Mouse (Mus musculus) kidney, embryonic 15.5 days (tissue): ENCODE data around the gene Trabd2b. TPM values are rescaled to one million over a fixed set of nuclear protein-coding genes. Genes with fewer than 3 reads are reported as not detected.

ENCODE experiments used
- ATAC-seq: fragments of 200-750 bp; cut with Nextera tagmentation; replicated peaks from 2 replicates; pipeline ENCODE4 v1.8.0; 2017; ENCODE audit warnings: moderate TSS enrichment; ENCODE audit not compliant: low FRiP score
- H3K27ac ChIP-seq: fragments of 300-500 bp; sonication (generic); 2 replicates; pipeline ENCODE4 v1.5.1; 2015; ENCODE audit warnings: mild to moderate bottlenecking, inconsistent platforms
- H3K27me3 ChIP-seq: fragments of 300-500 bp; sonication (generic); 2 replicates; pipeline ENCODE4 v1.6.1; 2015; ENCODE audit warnings: inconsistent platforms
- H3K36me3 ChIP-seq: fragments of 300-500 bp; sonication (generic); 2 replicates; pipeline ENCODE4 v1.6.1; 2015; ENCODE audit warnings: inconsistent platforms
- H3K4me1 ChIP-seq: fragments of 300-500 bp; sonication (generic); 2 replicates; pipeline ENCODE4 v1.6.1; 2015; ENCODE audit warnings: inconsistent platforms
- H3K4me2 ChIP-seq: fragments of 300-500 bp; sonication (generic); 2 replicates; pipeline ENCODE4 v1.6.1; 2015; ENCODE audit warnings: moderate library complexity, mild to moderate bottlenecking, inconsistent platforms
- H3K4me3 ChIP-seq: fragments of 300-500 bp; sonication (generic); replicated peaks from 2 replicates; pipeline ENCODE4 v1.5.1; 2015; ENCODE audit warnings: mild to moderate bottlenecking, inconsistent platforms
- H3K9ac ChIP-seq: fragments of 300-500 bp; sonication (generic); 2 replicates; pipeline ENCODE4 v1.6.1; 2015; ENCODE audit warnings: mild to moderate bottlenecking, inconsistent platforms
- H3K9me3 ChIP-seq: fragments of 300-500 bp; sonication (generic); replicated peaks from 2 replicates; pipeline ENCODE4 v1.6.1; 2016; ENCODE audit warnings: inconsistent platforms
- whole genome bisulfite sequencing: fragments of 180-500 bp; shearing (Covaris S2); methylation state at CpG from one replicate; pipeline ENCODE4 v1.1.7; 2015; ENCODE audit warnings: mixed read lengths; 5-methylcytosine and 5-hydroxymethylcytosine counted together
- polyA plus RNA-seq: library from polyadenylated mRNA; unstranded; fragments of >200 nt; fragmentation: Nextera tagmentation; extraction: Ambion mirVana; gene quantifications from 2 replicates; pipeline ENCODE4 v1.2.1, GENCODE M21; 2015

The Trabd2b gene
- polyA plus RNA-seq, 1 experiment from 2014 or later = 4.9 TPM

DNA sequence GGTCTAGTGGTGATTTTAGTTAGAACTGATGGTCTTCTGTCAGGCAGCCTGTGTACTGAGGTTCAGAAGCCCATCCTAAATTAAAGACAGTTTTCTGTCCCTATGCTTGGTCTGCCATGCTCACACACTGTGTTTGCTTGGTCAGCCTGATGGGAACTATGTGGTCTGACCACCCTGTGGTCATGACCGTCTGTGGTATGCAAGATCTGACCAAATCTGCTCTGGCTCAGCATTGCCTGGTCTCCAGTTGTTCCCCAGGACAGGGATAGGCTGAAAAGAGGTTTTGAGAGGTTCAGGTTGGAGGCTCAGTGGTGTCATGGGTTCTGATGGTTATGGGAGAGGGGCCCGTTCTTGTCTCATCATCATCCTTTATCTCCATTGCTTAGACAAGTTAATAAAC is 13.6 kb downstream of the Trabd2b start:
- no peak overlapping the region for H3K9ac ChIP-seq
- no peaks in the 10 kb centered on the region for H3K9me3 ChIP-seq
- H3K4me1 ChIP-seq = peaks cover 11% of the 10 kb centered on the region; the same call in 1 of the 2 replicates
- WGBS = 88% methylated on average over 2 of the region's 2 CpGs
- peaks cover 5% of the 10 kb centered on the region; the same call in 1 of the 2 replicates for H3K27me3 ChIP-seq
- no peaks in the 10 kb centered on the region; the same call in 1 of the 2 replicates for H3K36me3 ChIP-seq
- no peak overlapping the region for H3K4me2 ChIP-seq
- no peak overlapping the region for H3K4me3 ChIP-seq
- ATAC-seq = no peak
- H3K27ac ChIP-seq = no peak overlapping the region

DNA sequence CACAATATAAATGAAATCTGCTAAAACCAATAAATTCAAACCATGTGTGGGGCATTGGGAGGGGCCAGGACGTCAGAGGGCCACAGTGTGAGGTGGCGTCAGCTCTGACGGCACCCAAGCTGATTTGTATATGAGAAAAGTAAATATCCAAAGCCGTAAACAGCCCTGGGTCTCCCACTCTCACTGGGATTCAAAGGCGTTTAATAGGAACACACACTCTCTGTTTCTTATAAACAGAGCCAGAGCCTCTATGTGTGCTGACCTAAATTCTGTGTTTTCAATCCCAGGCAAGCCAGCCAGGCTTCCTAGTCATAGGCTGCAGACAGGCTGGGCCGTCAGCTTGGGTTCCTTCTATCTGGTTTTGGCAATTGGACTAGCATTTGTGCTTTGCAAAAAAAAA is 16.6 kb downstream of the Trabd2b start:
- no peak overlapping the region for H3K27ac ChIP-seq
- no peak overlapping the region for H3K4me3 ChIP-seq
- no peak overlapping the region for H3K9ac ChIP-seq
- WGBS = 51% methylated on average over 6 of the region's 6 CpGs
- H3K9me3 ChIP-seq = no peaks in the 10 kb centered on the region
- H3K4me1 ChIP-seq = peaks cover 5% of the 10 kb centered on the region; the same call in 1 of the 2 replicates
- no peak overlapping the region for H3K4me2 ChIP-seq
- no peaks in the 10 kb centered on the region for H3K27me3 ChIP-seq
- H3K36me3 ChIP-seq = no peaks in the 10 kb centered on the region; the same call in 1 of the 2 replicates
- no peak for ATAC-seq

DNA sequence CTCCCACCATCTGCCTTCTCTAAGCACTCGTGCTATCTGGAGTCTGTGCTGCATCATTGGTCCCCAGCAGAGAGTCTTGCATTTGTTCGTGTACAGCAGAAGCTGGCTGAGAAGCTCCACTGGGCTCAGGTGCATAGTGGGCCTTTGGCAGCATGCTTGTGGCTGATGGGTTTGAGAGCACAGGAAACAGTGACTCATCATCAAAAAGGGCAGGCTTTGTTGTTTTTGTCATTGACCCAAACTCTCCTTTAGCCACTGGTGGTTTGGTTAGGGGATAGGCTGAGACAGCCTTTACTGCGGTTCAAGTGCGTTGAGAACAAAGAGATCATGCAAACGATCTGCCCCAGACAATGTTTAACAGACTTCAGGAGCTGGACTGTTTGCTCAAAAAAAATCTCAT is 19.3 kb downstream of the Trabd2b start:
- H3K36me3 ChIP-seq = no peaks in the 10 kb centered on the region
- no peak for ATAC-seq
- no peak overlapping the region for H3K4me3 ChIP-seq
- no peaks in the 10 kb centered on the region for H3K9me3 ChIP-seq
- H3K27me3 ChIP-seq = no peaks in the 10 kb centered on the region
- H3K4me1 ChIP-seq = peaks cover 5% of the 10 kb centered on the region; the same call in 1 of the 2 replicates
- no peak overlapping the region for H3K9ac ChIP-seq
- 22% methylated on average over 5 of the region's 5 CpGs for WGBS
- H3K27ac ChIP-seq = no peak overlapping the region
- no peak overlapping the region for H3K4me2 ChIP-seq

DNA sequence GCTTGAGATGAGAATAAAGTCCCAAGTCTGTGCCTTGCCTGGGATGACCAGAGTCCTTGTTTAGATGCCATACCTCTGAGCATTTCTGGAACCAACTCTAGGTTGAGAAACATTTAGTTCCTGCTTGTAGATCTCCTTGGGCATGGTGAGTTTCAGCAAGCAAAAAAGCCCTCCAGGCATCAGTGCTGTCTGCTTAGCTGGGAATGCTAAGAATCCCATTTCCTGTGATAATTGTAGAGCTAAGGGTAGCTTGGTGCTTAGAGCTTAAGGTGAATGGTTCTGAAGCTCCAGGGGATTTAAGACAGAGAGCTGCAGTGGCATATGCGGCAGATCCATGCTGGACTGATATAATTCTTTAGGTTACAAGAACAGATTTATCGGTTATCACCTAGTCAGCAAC is 26.2 kb downstream of the Trabd2b start:
- no peak overlapping the region for H3K27ac ChIP-seq
- H3K9me3 ChIP-seq = no peaks in the 10 kb centered on the region
- no peak overlapping the region for H3K4me2 ChIP-seq
- no peaks in the 10 kb centered on the region for H3K36me3 ChIP-seq
- no peak overlapping the region for H3K4me3 ChIP-seq
- 0 out of 2 replicates have a peak, but pooled peaks cover 5% of the 10 kb centered on the region for H3K4me1 ChIP-seq
- no peak for ATAC-seq
- H3K9ac ChIP-seq = no peak overlapping the region
- 90% methylated on average over 2 of the region's 2 CpGs for WGBS
- H3K27me3 ChIP-seq = no peaks in the 10 kb centered on the region

DNA sequence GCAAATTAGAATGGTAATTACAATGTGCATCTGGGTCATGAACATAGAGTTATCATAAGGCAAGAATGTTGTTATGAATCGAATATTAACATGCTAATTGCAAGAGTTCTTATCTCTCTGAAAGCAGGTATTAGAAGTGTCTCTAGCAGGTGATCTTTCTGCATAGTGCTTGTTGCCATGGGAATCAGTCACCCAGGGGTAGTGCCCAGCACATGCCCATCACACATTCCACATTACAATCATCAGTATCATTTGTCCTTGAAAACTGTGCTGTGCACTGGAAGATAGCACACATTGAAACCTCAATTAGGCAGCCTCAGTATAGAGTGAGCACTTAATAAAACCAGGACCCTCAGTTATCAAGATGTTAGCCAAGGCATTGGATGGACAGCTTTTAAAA is 26.9 kb downstream of the Trabd2b start:
- Histone ChIP-seq H3K9ac (no peak overlapping the region), H3K27me3 (no peaks in the 10 kb centered on the region), H3K4me2 (no peak overlapping the region), H3K4me3 (no peak overlapping the region), H3K36me3 (no peaks in the 10 kb centered on the region), H3K27ac (no peak overlapping the region), H3K9me3 (no peaks in the 10 kb centered on the region), H3K4me1 (0 out of 2 replicates have a peak, but pooled peaks cover 5% of the 10 kb centered on the region)
- no peak for ATAC-seq
- 82% methylated on average over 1 of the region's 1 CpGs for WGBS

DNA sequence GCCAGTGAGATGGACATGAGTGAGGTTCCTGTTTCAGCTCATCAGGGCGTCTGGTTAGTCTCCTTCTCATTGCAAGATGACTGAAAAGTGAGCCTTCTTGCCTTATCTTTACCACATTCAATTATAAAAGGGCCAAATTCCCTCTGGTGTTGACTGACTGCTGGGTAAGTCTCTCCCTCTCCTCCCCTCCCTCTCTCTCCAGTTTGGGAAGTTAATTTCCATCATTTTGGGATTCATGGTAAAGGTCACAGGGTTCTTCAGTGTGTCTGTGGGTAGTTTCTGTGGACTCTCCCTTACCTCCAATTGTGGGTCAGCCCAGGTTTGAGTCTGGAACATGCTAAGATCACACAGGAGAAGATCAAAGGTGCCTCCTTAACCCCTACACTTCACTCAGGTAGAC is 28.2 kb downstream of the Trabd2b start:
- ATAC-seq = no peak
- H3K27me3 ChIP-seq = no peaks in the 10 kb centered on the region
- 74% methylated on average over 1 of the region's 1 CpGs for WGBS
- no peak overlapping the region for H3K4me3 ChIP-seq
- H3K9me3 ChIP-seq = no peaks in the 10 kb centered on the region
- H3K4me1 ChIP-seq = 0 out of 2 replicates have a peak, but pooled peaks cover 5% of the 10 kb centered on the region
- no peaks in the 10 kb centered on the region for H3K36me3 ChIP-seq
- no peak overlapping the region for H3K27ac ChIP-seq
- H3K9ac ChIP-seq = no peak overlapping the region
- H3K4me2 ChIP-seq = no peak overlapping the region

DNA sequence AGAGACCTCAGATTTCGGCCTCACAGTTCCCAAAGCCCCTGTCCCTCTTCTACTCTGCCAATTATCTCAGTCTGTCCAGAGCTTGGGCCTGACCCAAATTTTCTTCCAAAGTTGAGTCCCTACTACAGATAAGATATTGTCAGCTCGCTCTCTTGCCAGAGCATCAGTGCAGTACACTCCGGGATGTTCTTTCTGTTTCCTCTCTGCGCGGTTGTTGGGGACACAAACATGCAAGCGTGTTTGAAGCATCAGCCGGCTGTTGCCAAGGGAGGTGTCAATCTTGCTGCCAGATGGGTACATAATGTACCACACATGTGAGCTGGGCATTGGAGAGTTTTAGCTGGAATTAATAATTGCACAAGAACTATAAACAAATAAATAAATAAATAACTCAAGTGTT is 28.9 kb downstream of the Trabd2b start:
- ATAC-seq = no peak
- no peak overlapping the region for H3K27ac ChIP-seq

DNA sequence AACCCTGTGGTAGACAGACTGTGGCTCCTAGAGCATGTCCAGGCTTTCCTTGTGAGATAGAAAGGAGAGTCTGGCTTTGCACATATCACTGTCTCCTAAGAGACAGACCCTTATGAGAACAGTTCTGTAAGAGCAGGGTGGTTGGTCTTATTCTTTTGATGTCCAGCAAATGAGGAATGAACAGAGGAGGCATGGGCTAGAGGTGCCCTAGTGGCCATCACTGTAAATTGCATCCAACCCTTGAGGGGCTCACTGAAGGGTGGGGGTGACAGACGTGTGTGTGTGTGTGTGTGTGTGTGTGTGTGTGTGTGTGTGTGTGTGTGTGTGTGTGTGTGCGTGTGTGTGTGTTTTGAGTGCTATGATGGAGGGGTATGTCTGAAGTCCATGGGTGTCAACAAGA is 32.2 kb downstream of the Trabd2b start:
- no peak; the same call in 1 of the 2 replicates for ATAC-seq
- WGBS = 52% methylated on average over 2 of the region's 2 CpGs
- no peak overlapping the region for H3K27ac ChIP-seq
- no peaks in the 10 kb centered on the region for H3K9me3 ChIP-seq
- peaks cover 5% of the 10 kb centered on the region; the same call in 1 of the 2 replicates for H3K4me1 ChIP-seq
- H3K9ac ChIP-seq = no peak overlapping the region
- H3K4me2 ChIP-seq = no peak overlapping the region
- no peaks in the 10 kb centered on the region for H3K36me3 ChIP-seq
- no peaks in the 10 kb centered on the region for H3K27me3 ChIP-seq
- no peak overlapping the region for H3K4me3 ChIP-seq

More for the DNA sequence above, 28.9 kb downstream of the Trabd2b start:
- H3K36me3 ChIP-seq = no peaks in the 10 kb centered on the region
- no peak overlapping the region for H3K4me2 ChIP-seq
- no peak overlapping the region for H3K9ac ChIP-seq
- H3K27me3 ChIP-seq = no peaks in the 10 kb centered on the region
- 0 out of 2 replicates have a peak, but pooled peaks cover 5% of the 10 kb centered on the region for H3K4me1 ChIP-seq
- no peaks in the 10 kb centered on the region for H3K9me3 ChIP-seq
- H3K4me3 ChIP-seq = no peak overlapping the region
- 86% methylated on average over 7 of the region's 7 CpGs for WGBS

DNA sequence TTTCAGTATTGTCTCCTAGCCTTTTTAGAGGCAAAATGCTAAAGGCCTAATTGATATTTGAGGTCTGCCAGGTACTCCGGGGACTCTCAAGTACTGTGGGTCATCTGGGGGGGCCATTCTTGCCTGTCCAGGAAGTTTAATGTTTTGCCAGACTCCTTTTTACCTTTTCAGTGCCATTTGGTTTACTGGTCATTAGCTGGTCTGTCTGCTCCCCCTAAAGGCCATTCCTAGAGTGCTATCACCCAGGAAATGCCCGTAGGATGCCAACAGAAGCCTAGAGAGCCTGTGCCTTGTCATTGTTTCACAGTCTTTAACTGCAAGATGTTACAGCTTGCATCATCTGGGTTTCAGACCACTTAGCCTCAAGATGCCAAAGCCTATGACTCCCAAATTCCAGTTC is 35.7 kb downstream of the Trabd2b start:
- H3K27me3 ChIP-seq = no peaks in the 10 kb centered on the region
- H3K27ac ChIP-seq = no peak overlapping the region
- H3K4me3 ChIP-seq = no peak overlapping the region
- 0 out of 2 replicates have a peak, but pooled peaks have one; percentile 29 for ATAC-seq
- no peaks in the 10 kb centered on the region for H3K36me3 ChIP-seq
- no peak overlapping the region for H3K9ac ChIP-seq
- H3K9me3 ChIP-seq = no peaks in the 10 kb centered on the region
- no peaks in the 10 kb centered on the region; the same call in 1 of the 2 replicates for H3K4me1 ChIP-seq
- 29% methylated on average over 2 of the region's 2 CpGs for WGBS
- no peak overlapping the region for H3K4me2 ChIP-seq

DNA sequence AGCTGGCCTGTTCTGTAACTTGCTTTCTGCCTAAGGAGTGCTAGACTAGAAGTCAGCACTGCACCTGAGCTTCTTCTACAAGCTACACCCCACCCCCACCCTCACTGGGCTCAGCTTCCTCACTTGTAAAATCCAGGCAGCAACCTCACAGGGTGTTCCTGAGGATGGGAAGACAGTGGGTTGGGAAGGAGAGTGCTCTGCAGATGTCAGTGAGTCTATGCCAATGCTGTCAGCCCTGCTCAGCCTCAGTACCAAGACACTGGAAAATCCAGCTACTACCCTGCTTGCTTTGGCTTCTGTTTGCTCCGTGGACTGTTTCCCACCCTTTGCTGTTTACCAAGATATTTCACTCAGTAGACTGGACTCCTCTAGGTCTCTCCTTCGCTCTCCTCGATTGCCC is 36.1 kb downstream of the Trabd2b start:
- 77% methylated on average over 3 of the region's 3 CpGs for WGBS
- Histone ChIP-seq H3K27me3 (no peaks in the 10 kb centered on the region), H3K27ac (no peak overlapping the region), H3K9me3 (no peaks in the 10 kb centered on the region), H3K4me2 (no peak overlapping the region), H3K9ac (no peak overlapping the region), H3K4me3 (no peak overlapping the region), H3K4me1 (no peaks in the 10 kb centered on the region; the same call in 1 of the 2 replicates), H3K36me3 (no peaks in the 10 kb centered on the region)
- ATAC-seq = no peak

DNA sequence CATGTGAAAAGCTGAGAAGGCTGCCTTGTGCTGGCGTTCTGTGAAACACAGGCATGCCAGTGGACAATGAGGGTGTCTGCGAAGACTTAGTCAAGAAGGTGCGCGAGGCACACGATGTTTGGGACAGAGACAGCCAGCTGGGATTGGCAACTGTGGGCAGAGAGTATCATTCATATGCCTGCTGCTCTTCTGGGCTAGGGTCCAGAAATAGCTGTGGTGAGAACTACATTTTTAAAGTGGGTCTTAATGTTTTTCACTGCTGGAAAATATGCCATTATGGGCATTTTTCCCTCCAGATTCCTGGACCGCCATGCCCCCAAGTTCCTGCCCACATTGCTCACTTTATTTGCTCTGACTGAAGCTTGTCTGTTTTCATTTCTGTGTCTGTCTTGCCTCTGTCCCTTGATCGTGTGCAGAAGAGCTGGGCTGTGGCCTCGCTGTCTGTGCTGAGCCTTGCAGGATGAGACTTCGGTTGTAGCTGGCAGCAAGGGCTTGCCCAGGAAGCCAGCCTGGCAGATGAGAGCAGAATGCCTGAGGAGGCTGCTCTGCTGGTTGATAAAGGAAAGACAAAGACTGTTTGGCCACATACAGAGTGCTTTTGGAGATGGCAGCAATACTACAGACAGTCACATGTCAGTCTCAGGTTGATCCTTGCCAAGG is 42.0 kb downstream of the Trabd2b start:
- Histone ChIP-seq H3K4me2 (no peak overlapping the region), H3K9ac (no peak overlapping the region), H3K27me3 (no peaks in the 10 kb centered on the region), H3K36me3 (no peaks in the 10 kb centered on the region), H3K27ac (no peak overlapping the region), H3K9me3 (no peaks in the 10 kb centered on the region), H3K4me1 (no peaks in the 10 kb centered on the region), H3K4me3 (no peak overlapping the region)
- WGBS = 90% methylated on average over 9 of the region's 9 CpGs
- no peak for ATAC-seq

DNA sequence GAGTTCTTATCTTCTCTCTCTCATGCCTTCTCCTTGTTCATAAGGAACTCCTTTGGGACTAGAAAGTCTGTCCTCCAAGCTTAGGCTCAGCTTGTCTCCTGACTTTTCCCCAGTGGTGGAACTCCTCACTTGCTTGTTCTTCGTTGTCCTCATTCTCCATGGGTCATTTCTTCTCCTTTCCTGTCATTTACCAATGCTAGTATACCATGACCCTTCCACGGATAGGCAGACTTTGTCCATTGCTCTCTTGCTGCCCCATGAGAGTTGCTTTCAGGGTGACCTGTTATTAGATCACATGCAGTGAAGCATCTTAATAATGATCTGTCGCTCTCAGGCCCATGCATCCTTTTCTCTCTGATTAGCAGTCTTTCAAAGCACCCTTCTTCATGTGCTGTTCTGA is 46.6 kb downstream of the Trabd2b start:
- H3K36me3 ChIP-seq = no peaks in the 10 kb centered on the region
- no peak overlapping the region for H3K9ac ChIP-seq
- peaks cover 26% of the 10 kb centered on the region for H3K4me1 ChIP-seq
- no peak overlapping the region for H3K4me3 ChIP-seq
- 55% methylated on average over 3 of the region's 3 CpGs for WGBS
- H3K4me2 ChIP-seq = no peak overlapping the region
- no peaks in the 10 kb centered on the region for H3K9me3 ChIP-seq
- no peak for ATAC-seq
- peak overlapping the region; percentile 51 for H3K27ac ChIP-seq
- no peaks in the 10 kb centered on the region for H3K27me3 ChIP-seq

DNA sequence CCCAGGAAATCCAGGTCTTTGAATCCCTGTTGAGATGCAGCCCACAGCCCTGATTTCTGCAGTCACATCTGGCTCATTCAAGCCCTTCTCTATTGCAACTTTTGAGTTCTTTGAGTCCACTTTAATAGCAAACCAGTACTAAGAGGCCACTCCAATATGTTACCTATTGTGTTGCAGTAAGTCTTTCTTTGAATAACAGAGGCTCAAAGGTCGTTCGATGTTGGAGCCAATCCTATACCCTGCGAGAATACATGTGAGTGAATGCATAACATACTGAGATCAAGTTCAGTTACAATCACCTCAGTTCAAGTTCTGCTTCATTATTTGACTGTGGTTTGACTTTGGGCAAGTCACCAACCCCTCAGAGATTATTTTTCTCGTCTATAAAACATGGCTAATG is 47.5 kb downstream of the Trabd2b start:
- 48% methylated on average over 4 of the region's 4 CpGs for WGBS
- H3K4me2 ChIP-seq = no peak overlapping the region
- no peaks in the 10 kb centered on the region for H3K27me3 ChIP-seq
- no peaks in the 10 kb centered on the region for H3K9me3 ChIP-seq
- H3K4me3 ChIP-seq = no peak overlapping the region
- peaks cover 26% of the 10 kb centered on the region for H3K4me1 ChIP-seq
- peak overlapping the region; percentile 54 for H3K27ac ChIP-seq
- no peak overlapping the region for H3K9ac ChIP-seq
- peak; percentile 61; the same call in 1 of the 2 replicates for ATAC-seq
- H3K36me3 ChIP-seq = no peaks in the 10 kb centered on the region
